Mouse (Mus musculus) adrenal gland, postnatal 10 days (tissue): ENCODE measurements around the gene Parp1. TPM values are rescaled to one million over a fixed set of nuclear protein-coding genes. Genes with fewer than 3 reads are reported as not detected.
A peak's percentile ranks its signal among the peaks of the same experiment; 100 is the strongest.

Experiments
- DNase-seq: peaks from one replicate; pipeline ENCODE4 v3.0.0; 2021; ENCODE audit warnings: mixed read lengths
- long read RNA-seq, 2 experiments: library from polyadenylated mRNA; stranded (forward); transcript quantifications; one replicate each; pipeline ENCODE4 v2.0.0; 2021
- total RNA-seq, 2 experiments: library from RNA; stranded (reverse); gene quantifications; 2 replicates each; pipeline ENCODE4 v1.2.3; 2021

Parp1 gene
- total RNA-seq, result 100 to 1,000 TPM in 1 of 2 experiments, 10 to 100 TPM in 1; 77.7 to 101 TPM
- long read RNA-seq, experiment 1, transcript Parp1-201 (23 exons, 3,873 nt), result major isoform, 22 of 54 reads
- long read RNA-seq, experiment 1, partial matches to known transcripts, result 30 of 54 reads
- long read RNA-seq, experiment 1, other reads (novel, unspliced or antisense), result 2 of 54 reads
- long read RNA-seq, experiment 2, transcript Parp1-201 (23 exons, 3,873 nt), result major isoform, 17 of 34 reads
- long read RNA-seq, experiment 2, partial matches to known transcripts, result 10 of 34 reads
- long read RNA-seq, experiment 2, other reads (novel, unspliced or antisense), result 7 of 34 reads

DNA sequence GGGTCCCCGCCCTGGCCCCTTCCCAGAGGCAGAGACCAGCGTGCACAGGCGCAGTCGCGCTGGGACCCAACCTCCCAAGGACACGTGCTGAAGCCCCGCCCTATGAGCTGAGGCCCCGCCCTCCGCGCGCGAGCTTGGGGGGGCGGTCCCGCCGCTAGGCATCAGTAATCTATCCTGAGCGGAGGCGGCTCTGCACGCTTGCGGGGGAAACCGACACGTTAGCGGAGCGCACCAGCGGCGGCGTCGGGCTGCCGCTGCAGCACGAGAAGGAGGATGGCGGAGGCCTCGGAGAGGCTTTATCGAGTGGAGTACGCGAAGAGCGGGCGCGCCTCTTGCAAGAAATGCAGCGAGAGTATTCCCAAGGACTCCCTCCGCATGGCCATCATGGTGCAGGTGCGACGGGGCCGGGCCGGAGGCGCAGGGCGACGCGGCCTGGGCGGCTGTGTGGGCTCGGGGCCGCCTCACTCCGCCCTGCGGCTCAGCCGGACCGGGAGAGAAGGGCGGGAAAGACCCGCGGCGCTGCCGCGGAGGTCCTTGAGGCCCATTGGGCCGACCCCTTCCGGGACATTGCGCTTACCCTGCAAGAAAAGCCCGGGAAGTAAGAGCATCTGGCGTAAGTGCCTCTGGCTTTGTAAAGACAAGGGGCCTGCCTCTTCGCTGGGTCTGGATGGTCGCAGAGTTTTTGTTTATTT, at the start of gene Parp1:
Parp1 (plus strand) TSS at position 164 of the 692 bp plus-strand sequence.
- DNase-seq, result peak; percentile 99

DNA sequence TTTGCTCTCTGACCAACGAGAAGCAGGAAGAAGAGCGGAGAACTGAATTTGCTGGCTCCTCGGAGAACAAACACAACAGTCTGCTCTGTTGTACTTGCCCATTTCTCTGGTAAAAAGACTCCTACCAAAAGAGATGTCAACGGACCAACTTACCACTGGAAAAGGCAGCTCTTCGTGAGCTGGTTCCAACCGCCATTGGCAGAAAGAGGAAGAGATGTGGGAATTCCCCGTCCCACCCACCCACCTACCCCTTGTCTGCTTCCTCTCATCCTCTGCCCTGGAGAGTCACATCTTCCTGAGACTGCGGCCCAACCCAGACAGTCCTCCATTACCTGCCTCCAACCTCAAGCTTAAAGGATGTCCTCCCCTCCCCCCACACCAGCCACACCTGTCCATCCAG, 49.2 kb upstream of the Parp1 start:
- no peak for DNase-seq

DNA sequence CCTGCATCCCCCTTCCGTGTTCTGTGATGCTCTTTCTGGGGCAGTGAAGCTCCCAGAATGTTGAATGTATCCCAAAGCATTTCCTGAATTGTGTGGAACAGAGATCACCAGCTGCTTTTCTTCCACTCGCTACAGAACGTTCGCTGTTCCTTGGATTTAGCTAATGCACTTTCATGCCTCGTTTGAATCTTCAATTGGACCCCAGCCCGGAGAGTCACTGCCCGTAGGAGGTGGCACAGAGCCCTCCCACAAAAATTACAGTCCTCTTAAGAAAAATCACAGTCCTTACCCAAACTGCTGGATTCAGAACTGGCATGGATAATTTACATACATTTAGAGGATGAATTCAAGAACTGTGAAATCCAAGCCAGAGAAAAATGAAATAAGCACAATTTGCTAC, 48.5 kb upstream of the Parp1 start:
- no peak for DNase-seq

DNA sequence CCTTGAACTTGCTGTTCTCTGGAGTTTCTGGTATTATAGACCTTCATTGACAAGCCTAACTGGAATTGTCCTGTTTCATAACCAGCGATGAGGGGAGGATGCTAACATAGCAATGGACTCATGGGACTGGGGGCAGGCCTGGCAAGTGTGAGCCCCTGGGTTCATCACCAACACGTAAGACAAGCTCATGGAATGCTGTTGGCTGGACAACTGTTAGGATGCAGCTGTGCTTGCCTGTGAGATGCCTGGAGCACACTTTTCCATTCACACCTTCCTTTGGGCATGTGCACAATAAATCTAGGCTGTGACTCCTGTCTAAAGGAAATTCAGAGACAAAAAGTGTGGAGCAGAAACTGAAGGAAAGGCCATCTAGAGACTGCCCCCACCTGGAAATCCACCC, 45.4 kb upstream of the Parp1 start:
- DNase-seq, result no peak

DNA sequence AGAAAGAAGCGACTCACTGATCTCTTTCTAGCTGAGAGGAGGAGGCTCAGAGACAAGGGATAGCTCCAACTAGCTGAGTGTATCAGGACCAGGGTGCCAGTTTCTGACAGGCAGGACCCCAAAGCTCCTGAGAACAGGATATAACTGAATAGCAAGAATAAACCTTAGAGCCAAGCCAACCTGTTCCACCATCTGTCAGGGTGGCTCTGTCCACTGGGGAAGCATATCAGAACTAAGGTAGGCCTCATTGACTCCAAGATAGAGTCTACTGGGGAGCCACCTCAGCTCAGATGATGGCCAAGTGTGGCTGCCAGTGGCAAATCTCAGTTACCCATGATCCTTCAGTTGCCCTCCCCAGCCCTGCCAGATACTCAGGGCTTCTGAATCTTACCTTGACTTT, 43.4 kb upstream of the Parp1 start:
- DNase-seq, result no peak

DNA sequence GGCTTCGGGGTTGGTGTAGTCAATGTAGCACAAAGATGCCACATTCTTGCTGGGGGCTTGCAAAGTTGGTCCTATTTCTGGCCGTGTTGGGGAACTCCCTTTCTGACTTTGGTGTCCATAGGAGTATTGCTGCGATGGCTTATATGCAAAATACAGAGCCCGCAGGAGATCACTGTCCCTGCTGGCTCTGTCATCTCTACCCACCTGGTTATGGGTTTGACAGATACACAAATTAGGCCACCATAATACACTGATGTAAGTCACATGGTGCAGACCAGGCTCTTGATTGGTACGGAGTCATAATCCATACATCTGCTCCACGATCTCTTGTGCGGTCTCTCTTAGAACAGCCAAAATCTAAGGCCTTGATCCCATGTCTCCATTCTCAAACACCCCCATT, 38.9 kb upstream of the Parp1 start:
- no peak for DNase-seq

DNA sequence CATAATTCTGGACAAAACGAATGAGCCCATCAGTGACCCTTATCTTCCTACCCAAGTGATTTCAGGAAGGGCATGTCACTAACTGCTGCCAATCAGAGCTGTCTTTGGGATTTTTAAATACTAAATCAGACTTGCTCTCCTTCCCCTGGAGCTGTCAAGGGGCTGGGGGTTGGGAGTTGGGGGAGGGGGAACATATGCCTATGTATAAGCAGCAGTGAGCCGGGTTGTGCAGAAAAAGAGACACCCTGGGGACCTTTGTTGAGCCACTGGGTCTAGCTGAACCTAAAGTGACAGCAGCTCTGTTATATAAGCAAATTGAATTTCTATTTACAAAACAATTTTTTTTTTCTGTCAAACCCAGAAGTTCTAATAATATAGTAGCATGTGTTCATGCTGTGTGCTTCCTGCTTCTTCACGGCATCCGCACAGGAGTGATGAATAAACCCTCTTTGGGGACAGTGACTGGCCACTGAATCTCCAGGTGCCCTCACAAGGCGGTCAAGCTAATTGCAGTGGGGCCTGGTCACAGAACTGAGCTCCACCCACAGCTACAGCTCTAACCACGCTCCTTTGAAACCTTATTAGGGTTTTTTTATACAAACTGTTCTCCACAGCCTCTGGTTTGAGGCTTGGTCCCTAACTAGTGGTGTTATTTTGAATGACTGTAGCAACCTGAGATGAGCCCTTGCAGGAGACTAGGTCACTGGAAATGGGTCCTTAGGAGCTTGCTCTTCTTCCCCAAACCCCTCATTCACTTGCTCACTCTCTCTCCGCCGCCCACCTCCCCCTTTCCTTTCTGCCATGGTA, 38.1 kb upstream of the Parp1 start:
- no peak for DNase-seq

DNA sequence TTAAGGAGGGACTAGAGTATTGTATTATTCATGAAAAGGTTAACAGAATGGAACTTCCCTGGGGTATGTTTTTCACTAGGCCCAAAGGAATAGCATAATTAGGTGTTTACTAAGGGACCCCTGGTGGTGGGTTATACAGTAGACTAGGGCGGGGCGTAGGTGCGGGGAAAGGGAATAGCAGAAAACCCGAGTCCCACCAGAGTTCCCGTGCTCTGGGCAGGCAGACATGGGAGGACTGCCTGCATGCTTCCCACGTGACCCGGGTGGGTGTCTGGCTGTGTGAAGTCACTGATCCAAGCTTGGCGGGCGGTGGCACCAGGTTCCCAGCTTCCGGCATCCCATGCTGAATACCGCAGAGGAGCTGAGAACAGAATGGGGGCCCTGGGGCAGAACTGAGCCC, 36.1 kb upstream of the Parp1 start:
- DNase-seq, result no peak

DNA sequence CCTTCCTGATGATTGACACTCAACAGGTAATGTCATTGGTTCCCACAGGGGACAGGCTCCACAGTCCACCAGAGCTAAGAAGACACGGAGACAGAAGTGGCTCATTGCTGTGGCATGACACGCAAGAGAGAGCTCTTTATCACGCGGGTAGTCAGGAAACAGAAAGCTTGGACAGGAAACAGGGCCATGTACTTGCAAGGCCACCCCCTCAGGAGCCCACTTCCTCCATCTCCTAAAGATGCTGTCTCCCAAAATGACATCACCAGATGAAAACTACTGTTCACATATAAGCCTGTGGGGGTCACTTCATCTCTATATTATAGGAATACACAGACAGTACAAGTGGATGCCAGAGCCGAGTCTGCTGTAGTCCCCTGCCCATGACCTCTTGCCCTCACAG, 32.0 kb upstream of the Parp1 start:
- no peak for DNase-seq

DNA sequence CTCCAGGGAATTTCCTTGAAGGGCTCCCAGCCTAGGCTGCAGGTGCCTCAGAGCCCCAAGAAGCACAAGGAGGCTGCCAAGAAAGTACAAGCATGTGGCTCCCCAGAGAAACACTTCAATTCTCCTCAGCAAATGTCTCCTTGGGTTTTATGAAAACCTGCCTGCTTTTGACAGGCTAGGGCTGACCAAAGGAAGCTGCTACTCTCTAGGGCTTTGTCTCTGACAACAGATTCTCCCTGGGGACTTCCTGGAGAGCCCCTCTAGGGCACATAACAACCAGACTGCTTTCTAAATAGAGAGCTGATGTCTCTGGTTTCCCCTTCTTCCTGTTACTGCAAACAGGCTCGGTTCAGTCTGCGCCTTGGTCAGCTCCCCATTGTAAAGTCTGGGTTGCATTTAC, 27.5 kb upstream of the Parp1 start:
- DNase-seq, result no peak

DNA sequence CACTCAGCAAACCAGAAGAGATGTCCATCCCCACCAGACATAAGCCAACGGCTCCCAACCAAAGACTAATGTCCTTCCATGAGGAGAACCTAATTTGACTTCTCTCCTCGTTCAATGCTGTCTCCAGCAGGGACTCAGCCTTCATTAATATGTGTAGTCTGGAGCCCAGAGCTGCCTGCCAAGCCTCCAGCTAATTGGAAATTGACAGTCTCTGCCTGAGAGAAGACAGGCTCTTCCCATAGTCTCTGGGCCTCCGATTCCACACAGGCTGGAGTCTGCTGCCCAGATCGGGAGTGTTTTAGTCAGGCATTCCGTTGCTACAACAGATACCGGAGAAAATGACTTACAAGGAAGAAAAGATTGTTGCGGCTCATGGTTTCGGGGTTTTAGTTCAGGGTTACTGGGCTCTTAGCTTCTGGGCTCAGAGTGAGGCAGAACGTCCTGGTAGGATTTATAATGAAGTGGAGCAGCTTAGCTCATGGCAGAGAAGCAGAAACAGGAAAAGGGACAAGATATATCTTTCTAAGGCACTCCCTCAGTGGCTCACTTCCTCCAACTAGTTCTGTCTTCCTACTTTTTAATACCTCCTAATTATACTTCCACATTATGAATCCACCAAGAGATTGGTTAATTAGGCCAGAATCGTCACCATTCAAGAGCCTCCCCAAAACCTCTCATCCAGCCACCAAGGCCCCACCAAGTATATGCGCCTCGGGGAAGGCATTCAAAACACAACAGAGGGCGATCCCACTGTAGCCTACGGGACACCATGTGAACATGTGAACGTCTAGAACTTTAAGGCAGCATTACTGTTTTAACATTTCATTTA, 26.6 kb upstream of the Parp1 start:
- DNase-seq, result no peak

DNA sequence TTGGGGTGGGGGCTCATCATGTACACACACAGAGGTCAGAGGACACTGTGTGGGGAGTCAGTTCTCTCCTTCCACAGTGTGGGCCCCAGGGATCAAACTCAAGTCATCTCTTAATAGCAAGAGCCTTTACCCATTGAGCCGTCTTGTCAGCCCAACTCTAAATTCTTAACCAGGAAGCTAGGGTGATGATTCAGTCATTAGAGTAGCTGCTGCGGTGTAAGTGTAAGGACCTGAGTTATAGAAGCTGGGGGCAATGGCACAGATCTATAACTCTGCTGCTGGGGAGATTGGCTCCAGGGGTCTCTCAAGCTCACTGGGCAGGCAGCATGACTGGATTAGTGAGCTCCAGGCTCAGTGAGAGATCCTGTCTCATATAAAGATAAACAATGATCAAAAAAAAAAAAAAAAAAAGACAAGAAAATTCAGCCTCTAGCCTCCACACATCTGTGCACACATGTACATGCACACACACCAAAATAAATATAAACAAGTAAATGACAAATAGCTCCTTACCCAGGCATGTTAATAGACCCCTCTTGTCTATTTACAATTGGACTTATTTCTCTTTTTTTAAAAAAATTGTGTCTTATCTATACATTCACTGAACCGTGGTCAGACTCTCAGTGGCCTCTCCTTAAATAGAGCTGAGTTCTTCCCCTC, 25.9 kb upstream of the Parp1 start:
- DNase-seq, result no peak

DNA sequence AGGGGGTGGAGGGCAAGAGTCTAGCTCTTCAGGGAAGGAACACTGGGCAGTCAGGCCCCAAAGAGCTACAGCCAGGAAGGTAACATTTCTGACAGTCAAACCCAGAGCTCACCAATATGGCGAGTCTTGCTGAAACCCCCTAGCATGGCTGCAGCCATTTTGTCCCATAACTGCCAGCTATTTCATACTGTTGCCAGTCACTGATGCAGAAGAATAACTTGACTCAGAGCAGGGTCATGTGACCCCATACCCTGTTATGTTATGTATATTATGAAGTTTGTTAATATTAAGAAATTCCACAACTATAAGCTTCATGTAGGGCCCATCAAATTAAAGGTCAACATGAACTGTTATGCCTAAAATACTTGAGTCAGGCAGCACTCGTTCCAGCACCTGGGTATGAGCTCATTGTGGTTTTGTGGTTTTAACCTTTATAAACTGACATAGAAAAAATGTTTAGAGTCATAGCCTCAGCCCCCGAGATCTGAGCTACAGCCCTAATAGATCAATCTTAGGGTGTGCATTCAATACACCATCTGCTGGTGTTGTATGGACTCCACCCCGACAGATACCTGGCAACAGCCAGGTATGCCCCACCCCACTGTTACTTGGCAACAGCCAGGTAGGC, 22.7 kb upstream of the Parp1 start:
- no peak for DNase-seq

DNA sequence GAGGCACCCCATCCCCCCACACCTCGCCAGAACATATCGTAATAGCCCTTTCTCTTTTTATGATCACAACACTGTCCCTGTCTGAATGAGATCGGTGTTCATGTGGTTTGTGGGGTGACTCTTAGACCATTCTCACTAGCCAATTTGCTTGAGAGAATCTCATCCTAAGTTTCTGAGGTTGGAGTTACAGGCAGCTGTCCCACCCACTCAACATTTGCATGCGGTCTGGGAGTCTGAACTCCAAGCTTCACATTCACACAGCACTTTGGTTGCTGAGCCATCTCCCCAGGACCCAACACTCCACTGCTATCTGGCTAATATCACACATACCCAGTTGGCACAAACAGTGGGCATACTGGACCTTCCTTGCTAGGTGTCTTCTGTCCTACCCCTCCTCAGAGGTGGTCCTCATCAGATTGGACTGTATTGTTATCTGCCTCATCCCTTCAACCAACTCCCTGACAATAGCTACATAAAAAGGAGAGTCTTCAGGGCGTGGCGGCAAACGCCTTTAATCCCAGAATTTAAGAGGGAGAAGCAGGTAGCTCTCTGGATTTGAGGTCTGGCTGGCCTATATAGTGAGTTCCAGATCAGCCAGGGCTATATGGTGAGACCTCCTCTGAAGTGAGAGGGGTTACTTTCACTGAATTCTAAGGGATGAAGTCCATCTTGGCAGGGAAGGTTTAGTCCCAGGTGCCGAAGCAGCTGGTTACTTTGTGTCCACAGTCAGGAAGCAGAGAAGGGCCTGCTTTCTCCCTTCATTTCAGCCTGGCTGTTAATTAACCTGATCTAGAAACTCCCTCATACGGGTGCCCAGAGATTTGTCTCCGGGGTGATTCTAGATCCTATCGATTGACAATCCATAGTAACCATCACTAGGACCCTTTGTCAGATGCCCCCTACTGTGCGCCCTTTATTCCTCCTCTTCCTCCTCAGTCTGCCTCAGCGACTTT, 21.6 kb upstream of the Parp1 start:
- DNase-seq, result no peak

DNA sequence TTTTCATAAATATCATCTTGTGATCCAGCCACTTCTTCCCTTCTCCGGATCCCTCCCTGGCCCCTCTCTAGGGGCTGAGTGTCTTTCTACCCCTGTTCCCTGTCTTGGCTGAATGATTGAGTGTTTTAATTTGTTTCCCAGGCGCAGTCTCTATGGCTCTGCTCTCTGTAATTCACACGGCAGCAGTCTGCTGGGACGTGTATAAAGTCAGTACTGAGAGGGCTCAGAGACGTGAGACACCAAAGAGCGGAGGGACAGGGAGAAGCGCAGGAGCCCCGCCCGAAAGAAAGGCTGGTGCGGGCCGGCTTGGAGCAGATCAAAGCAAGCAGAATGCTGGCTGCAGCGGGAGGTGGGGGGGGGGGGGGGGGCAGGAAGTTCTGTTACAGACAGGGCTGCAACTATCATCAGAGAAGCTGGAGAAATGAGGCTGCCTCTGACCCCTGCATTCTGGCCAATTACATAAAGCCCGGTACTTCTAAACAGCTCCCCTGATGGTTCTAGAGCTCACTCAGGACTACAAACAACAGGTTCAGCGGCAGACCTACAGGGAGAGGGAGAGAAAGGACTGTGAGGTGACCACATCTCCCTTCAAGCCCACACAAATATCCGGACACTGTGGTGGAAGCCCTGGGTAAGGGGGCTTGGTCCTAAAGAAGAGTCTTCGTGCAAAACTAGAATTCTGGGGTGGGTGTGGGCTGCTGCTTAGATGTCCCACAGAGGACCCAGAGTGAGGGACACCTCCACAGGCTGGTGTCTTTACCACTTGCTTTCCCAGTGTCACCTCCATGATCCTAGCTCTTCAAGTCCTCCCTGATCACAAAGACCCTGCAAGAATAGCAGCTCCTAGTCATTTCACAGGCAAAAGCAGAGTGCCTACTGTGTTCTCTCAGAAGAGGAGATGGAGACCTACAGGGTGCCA, 20.7 kb upstream of the Parp1 start:
- DNase-seq, result peak; percentile 50

DNA sequence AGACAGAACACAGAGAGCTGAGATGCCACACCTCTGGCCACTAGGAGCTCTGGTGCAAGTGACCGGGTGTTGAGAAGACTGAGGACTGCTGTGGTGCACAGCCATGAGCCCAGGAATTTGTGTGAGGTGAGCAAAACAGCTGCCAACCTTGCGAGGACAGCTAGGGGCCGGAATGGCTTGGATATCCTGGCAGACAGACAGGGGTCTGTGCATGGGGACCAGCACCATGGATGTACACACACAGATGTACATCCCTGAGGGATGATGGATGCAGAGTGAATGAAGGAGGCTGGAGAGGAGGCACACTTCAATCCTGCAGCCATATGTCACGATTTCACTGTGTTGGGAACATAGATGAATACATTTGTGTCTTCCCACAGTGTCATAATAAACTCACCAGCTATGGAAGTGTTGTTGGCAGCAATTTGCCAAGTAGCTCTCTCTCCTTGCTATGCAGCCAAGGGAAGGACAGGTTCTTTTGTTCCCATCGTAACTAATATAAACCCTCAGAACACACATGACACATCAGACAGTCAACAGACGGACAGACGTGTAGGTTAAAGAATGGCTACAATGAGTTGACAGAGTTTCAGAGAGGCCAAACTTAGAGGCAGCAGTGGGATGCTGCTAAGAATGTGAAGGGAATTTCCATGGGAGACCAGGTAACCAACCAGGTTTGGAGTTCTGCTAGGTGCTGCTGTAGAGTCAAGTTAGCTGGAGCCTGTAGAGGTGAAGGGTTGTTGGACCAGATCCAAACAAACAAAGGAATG, 19.0 kb upstream of the Parp1 start:
- DNase-seq, result no peak

DNA sequence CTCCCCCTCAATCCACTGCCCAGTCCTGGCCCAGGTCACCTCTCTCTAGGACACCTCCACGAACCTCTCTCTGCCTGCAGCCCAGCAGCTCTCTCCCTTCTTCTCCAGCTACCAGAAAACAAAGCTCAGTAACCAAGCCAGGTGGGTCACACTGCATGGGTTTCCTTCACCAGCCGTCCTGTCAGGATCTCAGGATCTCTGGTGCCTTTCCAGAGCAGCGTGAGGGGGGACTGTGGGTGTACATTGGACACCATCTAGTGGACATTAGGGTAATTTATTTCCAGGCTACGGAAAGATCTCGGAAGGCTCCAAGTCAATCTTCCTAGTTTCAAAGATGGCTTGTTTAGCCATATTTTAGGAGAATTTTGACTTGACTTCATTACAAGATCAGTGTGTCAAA, 18.0 kb upstream of the Parp1 start:
- DNase-seq, result peak; percentile 46

DNA sequence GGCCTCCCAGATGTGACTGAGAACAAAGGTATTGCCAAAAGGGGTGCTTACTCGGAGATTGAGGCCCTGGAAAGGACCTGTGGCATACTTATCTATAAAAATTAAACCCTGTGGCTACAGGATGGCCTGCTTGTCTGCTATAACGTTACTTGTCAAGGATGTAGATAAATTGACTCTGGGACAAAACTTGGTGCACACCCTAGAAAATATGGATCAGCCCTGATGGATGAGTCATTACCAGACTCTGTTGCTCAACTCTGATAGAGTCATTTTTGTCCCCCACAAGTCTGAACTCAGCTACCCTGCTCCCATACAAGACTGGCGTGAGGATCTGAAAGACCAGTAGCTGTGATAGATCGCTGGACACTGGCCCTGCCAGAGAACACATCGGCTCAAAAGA, 11.8 kb upstream of the Parp1 start:
- no peak for DNase-seq
